Mouse (Mus musculus): ENCODE results near the gene Gm6993. TPM values are rescaled to one million over a fixed set of nuclear protein-coding genes. Genes with fewer than 3 reads are reported as not detected.

Gm6993 gene
- polyA plus RNA-seq, 1 experiment = not detected

DNA sequence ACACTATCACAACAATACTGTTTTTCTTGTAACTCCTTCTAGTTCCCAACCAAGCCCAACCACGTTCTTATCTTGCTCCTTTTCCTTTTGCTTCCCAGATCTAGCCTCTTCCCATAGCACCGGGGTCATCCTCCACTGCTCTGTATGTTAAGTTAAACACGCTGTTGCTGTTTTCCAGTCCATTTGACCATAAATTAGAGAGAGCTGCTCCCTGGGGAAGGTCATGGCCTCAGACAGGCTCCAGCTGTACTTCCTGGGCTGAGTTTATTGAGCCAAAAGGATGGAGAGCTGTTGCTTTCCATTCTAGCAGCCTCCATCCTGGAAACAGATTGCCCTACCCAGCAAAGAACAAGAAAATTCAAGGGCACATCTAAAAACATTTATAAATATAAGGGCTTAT lies 7.6 kb downstream of the Gm6993 start:
- TF ChIP-seq GATA1 (IDR thresholded peaks at IDR 0.05; ENCODE audit: low read length) = no peak
- no peak for TF ChIP-seq TAL1 (IDR thresholded peaks at IDR 0.05; ENCODE audit: low read length)
- no peaks in the 10 kb centered on the region for H3K36me3 ChIP-seq (ENCODE audit: control insufficient read depth)

GRCm38 (mm10) chr12:31248681-31249080 lies 8.1 kb downstream of the Gm6993 start:
- TF ChIP-seq TAL1 (IDR thresholded peaks at IDR 0.05; ENCODE audit: low read length) (no peak), GATA1 (IDR thresholded peaks at IDR 0.05; ENCODE audit: low read length) (no peak)
- Histone ChIP-seq H3K9me3 (ENCODE audit: control insufficient read depth, low read length) (no peaks in the 10 kb centered on the region), H3K4me1 (ENCODE audit: control insufficient read depth) (no peaks in the 10 kb centered on the region), H3K36me3 (ENCODE audit: control insufficient read depth) (no peaks in the 10 kb centered on the region), H3K27me3 (ENCODE audit: control insufficient read depth) (no peaks in the 10 kb centered on the region), H3K4me3 (replicated peaks) (no peak overlapping the region)

More for the DNA sequence above, 7.6 kb downstream of the Gm6993 start:
- Histone ChIP-seq H3K27me3 (ENCODE audit: control insufficient read depth) (no peaks in the 10 kb centered on the region), H3K9me3 (ENCODE audit: control insufficient read depth, low read length) (no peaks in the 10 kb centered on the region), H3K4me3 (replicated peaks) (no peak overlapping the region), H3K4me1 (ENCODE audit: control insufficient read depth) (no peaks in the 10 kb centered on the region)

- Histone ChIP-seq H3K9me3 (ENCODE audit: control insufficient read depth, low read length) (no peaks in the 10 kb centered on the region), H3K4me3 (replicated peaks) (no peak overlapping the region), H3K27me3 (ENCODE audit: control insufficient read depth) (no peaks in the 10 kb centered on the region), H3K4me1 (ENCODE audit: control insufficient read depth) (no peaks in the 10 kb centered on the region), H3K36me3 (ENCODE audit: control insufficient read depth) (no peaks in the 10 kb centered on the region)
- TF ChIP-seq TAL1 (IDR thresholded peaks at IDR 0.05; ENCODE audit: low read length) (no peak), GATA1 (IDR thresholded peaks at IDR 0.05; ENCODE audit: low read length) (no peak)
These were observed 11.7 kb downstream of the Gm6993 start for GRCm38 (mm10) chr12:31252259-31252658.

GRCm38 (mm10) chr12:31254978-31255377 lies 14.4 kb downstream of the Gm6993 start:
- Histone ChIP-seq H3K4me3 (replicated peaks) (no peak overlapping the region), H3K4me1 (ENCODE audit: control insufficient read depth) (no peaks in the 10 kb centered on the region), H3K9me3 (ENCODE audit: control insufficient read depth, low read length) (no peaks in the 10 kb centered on the region), H3K27me3 (ENCODE audit: control insufficient read depth) (no peaks in the 10 kb centered on the region), H3K36me3 (ENCODE audit: control insufficient read depth) (no peaks in the 10 kb centered on the region)
- no peak for TF ChIP-seq GATA1 (IDR thresholded peaks at IDR 0.05; ENCODE audit: low read length)
- no peak for TF ChIP-seq TAL1 (IDR thresholded peaks at IDR 0.05; ENCODE audit: low read length)

DNA sequence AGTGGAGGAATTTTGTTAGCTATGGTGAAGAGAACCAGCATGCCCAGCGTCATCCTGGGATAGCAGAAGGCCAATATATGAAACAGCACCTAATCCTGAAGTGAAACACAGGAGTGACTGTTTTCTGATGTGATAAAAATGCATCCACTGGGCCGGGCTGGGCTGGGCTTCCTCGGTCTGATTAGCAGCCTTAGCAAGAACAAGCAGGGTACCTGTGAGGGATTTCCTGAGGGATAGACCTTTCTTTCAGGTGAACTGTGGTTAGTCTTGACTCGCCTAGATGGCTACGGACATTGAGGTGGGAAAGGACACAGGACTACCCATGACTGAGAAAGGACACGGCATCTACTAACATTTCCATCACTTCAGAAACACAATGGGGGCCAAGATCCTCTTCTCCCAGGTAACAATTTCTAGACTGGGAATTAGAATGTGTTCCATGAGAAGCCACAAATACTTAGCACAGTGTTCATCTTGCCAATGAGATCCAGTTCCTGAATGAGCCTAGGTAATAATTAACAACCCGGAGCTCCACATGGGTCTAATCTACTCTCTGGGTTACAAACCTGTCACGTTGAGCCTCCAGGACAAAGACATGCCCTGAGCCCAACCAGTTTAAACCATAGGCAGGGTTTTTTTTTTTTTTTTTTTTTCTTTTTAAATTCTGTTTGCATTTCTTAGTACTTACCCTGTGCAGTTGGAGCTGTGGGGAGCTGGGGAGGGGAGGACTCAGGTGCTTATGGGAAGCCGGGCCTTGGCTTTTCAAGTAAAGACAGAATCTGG lies 15.7 kb downstream of the Gm6993 start:
- no peaks in the 10 kb centered on the region for H3K36me3 ChIP-seq (ENCODE audit: control insufficient read depth)
- H3K4me1 ChIP-seq (ENCODE audit: control insufficient read depth) = no peaks in the 10 kb centered on the region
- no peak overlapping the region for H3K4me3 ChIP-seq (replicated peaks)
- TF ChIP-seq TAL1 (IDR thresholded peaks at IDR 0.05; ENCODE audit: low read length) (no peak), GATA1 (IDR thresholded peaks at IDR 0.05; ENCODE audit: low read length) (no peak)
- no peaks in the 10 kb centered on the region for H3K9me3 ChIP-seq (ENCODE audit: control insufficient read depth, low read length)
- H3K27me3 ChIP-seq (ENCODE audit: control insufficient read depth) = no peaks in the 10 kb centered on the region

GRCm38 (mm10) chr12:31261882-31262281 lies 21.3 kb downstream of the Gm6993 start:
- H3K36me3 ChIP-seq (ENCODE audit: control insufficient read depth) = no peaks in the 10 kb centered on the region
- no peak overlapping the region for H3K4me3 ChIP-seq (replicated peaks)
- no peaks in the 10 kb centered on the region for H3K9me3 ChIP-seq (ENCODE audit: control insufficient read depth, low read length)
- no peak for TF ChIP-seq GATA1 (IDR thresholded peaks at IDR 0.05; ENCODE audit: low read length)
- no peak for TF ChIP-seq TAL1 (IDR thresholded peaks at IDR 0.05; ENCODE audit: low read length)
- peaks cover 28% of the 10 kb centered on the region for H3K27me3 ChIP-seq (ENCODE audit: control insufficient read depth)
- H3K4me1 ChIP-seq (ENCODE audit: control insufficient read depth) = no peaks in the 10 kb centered on the region

GRCm38 (mm10) chr12:31263921-31264320 lies 23.4 kb downstream of the Gm6993 start:
- H3K36me3 ChIP-seq (ENCODE audit: control insufficient read depth) = no peaks in the 10 kb centered on the region
- H3K27me3 ChIP-seq (ENCODE audit: control insufficient read depth) = peaks cover 33% of the 10 kb centered on the region
- H3K9me3 ChIP-seq (ENCODE audit: control insufficient read depth, low read length) = no peaks in the 10 kb centered on the region
- no peak overlapping the region for H3K4me3 ChIP-seq (replicated peaks)
- no peak for TF ChIP-seq TAL1 (IDR thresholded peaks at IDR 0.05; ENCODE audit: low read length)
- no peak for TF ChIP-seq GATA1 (IDR thresholded peaks at IDR 0.05; ENCODE audit: low read length)
- H3K4me1 ChIP-seq (ENCODE audit: control insufficient read depth) = no peaks in the 10 kb centered on the region

DNA sequence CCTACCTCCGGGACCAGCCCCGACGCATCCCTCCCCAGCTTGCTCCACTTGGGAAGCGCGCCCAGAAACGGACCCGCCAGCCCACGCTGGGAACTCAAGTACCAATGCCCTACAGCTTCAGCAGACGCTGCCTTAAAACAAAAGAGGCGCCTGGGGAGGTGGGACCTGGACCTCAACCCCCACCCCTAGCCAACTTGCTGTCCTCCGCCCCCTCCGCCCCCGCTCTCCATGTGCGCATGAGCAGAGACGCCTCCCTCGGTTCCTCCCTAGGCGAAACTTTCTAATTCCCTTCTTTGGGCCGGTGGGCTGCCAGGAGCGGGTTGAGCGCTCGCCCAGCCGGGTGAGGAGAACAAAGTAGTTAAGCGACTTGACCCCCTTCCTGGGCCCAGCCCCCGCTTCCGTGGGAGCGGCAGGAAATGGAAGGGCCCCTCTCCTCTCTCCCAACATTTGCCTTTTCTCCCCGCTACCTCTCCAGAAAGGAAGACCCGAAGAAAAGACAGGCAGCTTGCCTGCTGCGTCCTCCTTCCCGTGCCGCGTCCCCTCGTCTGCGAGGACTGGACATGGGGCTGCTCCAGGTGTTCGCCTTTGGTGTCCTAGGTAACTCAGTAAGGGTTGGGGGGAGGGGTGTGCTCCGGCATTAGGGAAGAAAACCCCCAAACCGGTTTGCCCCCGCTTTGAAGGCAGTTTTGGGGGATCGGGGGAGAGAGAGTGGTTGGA lies 24.6 kb downstream of the Gm6993 start, which contains the start of gene Lamb1:
Lamb1 (plus strand) TSS at position 230 of the 717 bp plus-strand sequence.
- peaks cover 33% of the 10 kb centered on the region for H3K27me3 ChIP-seq (ENCODE audit: control insufficient read depth)
- TF ChIP-seq GATA1 (IDR thresholded peaks at IDR 0.05; ENCODE audit: low read length) = no peak
- TF ChIP-seq TAL1 (IDR thresholded peaks at IDR 0.05; ENCODE audit: low read length) = no peak
- no peaks in the 10 kb centered on the region for H3K36me3 ChIP-seq (ENCODE audit: control insufficient read depth)
- H3K4me1 ChIP-seq (ENCODE audit: control insufficient read depth) = no peaks in the 10 kb centered on the region
- peak within 1 kb of the TSS; percentile 26 for H3K4me3 ChIP-seq (replicated peaks)
- no peaks in the 10 kb centered on the region for H3K9me3 ChIP-seq (ENCODE audit: control insufficient read depth, low read length)

GRCm38 (mm10) chr12:31265722-31266431 lies 25.3 kb downstream of the Gm6993 start:
- Histone ChIP-seq H3K4me1 (ENCODE audit: control insufficient read depth) (no peaks in the 10 kb centered on the region), H3K9me3 (ENCODE audit: control insufficient read depth, low read length) (no peaks in the 10 kb centered on the region), H3K36me3 (ENCODE audit: control insufficient read depth) (no peaks in the 10 kb centered on the region), H3K27me3 (ENCODE audit: control insufficient read depth) (peaks cover 33% of the 10 kb centered on the region), H3K4me3 (replicated peaks) (peak overlapping the region; percentile 26)
- no peak for TF ChIP-seq GATA1 (IDR thresholded peaks at IDR 0.05; ENCODE audit: low read length)
- TF ChIP-seq TAL1 (IDR thresholded peaks at IDR 0.05; ENCODE audit: low read length) = no peak
